Mouse (Mus musculus) MEL (cell line): ENCODE results near the gene Rnf114. TPM values are rescaled to one million over a fixed set of nuclear protein-coding genes. Genes with fewer than 3 reads are reported as not detected.
A peak's percentile ranks its signal among the peaks of the same experiment; 100 is the strongest.

Experiments used
- DNase-seq: peaks from one replicate; pipeline ENCODE4 v3.0.0; 2011; ENCODE audit warnings: low read depth, low spot score
- H3K27ac ChIP-seq: 2 replicates; pipeline ENCODE4 v1.5.1; 2012; ENCODE audit warnings: low read depth, mild to moderate bottlenecking, control low read depth, low read length, moderate library complexity; ENCODE audit not compliant: control insufficient read depth
- H3K27me3 ChIP-seq, 2 experiments: fragments of 150-350 bp in 1 of 2; sonication (generic) in 1 of 2; 2 replicates each; pipeline ENCODE4 v1.6.1; 2012; ENCODE audit warnings: low read length in 2 of 2, mild to moderate bottlenecking in 2 of 2, improper control_type of control experiment in 1 of 2, moderate library complexity in 1 of 2; ENCODE audit not compliant: insufficient read depth in 2 of 2, control insufficient read depth in 1 of 2
- H3K36me3 ChIP-seq, 2 experiments: 2 replicates each; pipeline ENCODE4 v1.6.1; 2012 to 2014; ENCODE audit warnings: low read length in 2 of 2, improper control_type of control experiment in 1 of 2, inconsistent platforms in 1 of 2, mild to moderate bottlenecking in 1 of 2; ENCODE audit not compliant: insufficient read depth in 2 of 2, control insufficient read depth in 1 of 2
- H3K4me1 ChIP-seq, 2 experiments: fragments of 150-350 bp in 1 of 2; sonication (generic) in 1 of 2; 2 replicates each; pipeline ENCODE4 v1.6.1; 2012; ENCODE audit warnings: low read length in 2 of 2, improper control_type of control experiment in 1 of 2, mild to moderate bottlenecking in 1 of 2; ENCODE audit not compliant: insufficient read depth in 2 of 2, control insufficient read depth in 1 of 2
- H3K4me3 ChIP-seq, 2 experiments: fragments of 150-350 bp in 1 of 2; sonication (generic) in 1 of 2; 2 replicates each; pipeline ENCODE4 v1.5.1; 2012; ENCODE audit warnings: low read depth in 2 of 2, low read length in 2 of 2, mild to moderate bottlenecking in 2 of 2, moderate library complexity in 2 of 2, control low read depth in 1 of 2, improper control_type of control experiment in 1 of 2; ENCODE audit not compliant: control insufficient read depth in 1 of 2, insufficient read depth in 1 of 2
- H3K79me2 ChIP-seq: 2 replicates; pipeline ENCODE4 v1.6.1; 2012; ENCODE audit warnings: mild to moderate bottlenecking, low read length, moderate library complexity; ENCODE audit not compliant: control insufficient read depth, poor library complexity, insufficient read depth
- H3K9ac ChIP-seq: 2 replicates; pipeline ENCODE4 v1.6.1; 2012; ENCODE audit warnings: low read depth, mild to moderate bottlenecking, control low read depth, low read length, moderate library complexity; ENCODE audit not compliant: control insufficient read depth, poor library complexity, severe bottlenecking
- H3K9me3 ChIP-seq: fragments of 150-350 bp; sonication (generic); replicated peaks from 2 replicates; pipeline ENCODE4 v1.6.1; 2012; ENCODE audit warnings: mild to moderate bottlenecking, low read length, improper control_type of control experiment, moderate library complexity; ENCODE audit not compliant: insufficient read depth
- E2F4 ChIP-seq: IDR thresholded peaks from 2 replicates; pipeline ENCODE4 v1.6.1; 2011; ENCODE audit warnings: low read depth, low read length, improper control_type of control experiment, borderline replicate concordance
- ELF1 ChIP-seq: IDR thresholded peaks from 2 replicates; pipeline ENCODE4 v1.6.1; 2014; ENCODE audit warnings: low read depth, mild to moderate bottlenecking, inconsistent platforms, low read length, improper control_type of control experiment, moderate library complexity
- EP300 ChIP-seq, 2 experiments: IDR thresholded peaks; 2 replicates each; pipeline ENCODE4 v1.6.1; 2011; ENCODE audit warnings: improper control_type of control experiment in 2 of 2, low read length in 2 of 2, low read depth in 1 of 2, mild to moderate bottlenecking in 1 of 2
- ETS1 ChIP-seq: IDR thresholded peaks from 2 replicates; pipeline ENCODE4 v1.6.1; 2012; ENCODE audit warnings: low read depth, mild to moderate bottlenecking, inconsistent platforms, low read length, improper control_type of control experiment, moderate library complexity
- KAT2A ChIP-seq: conservative IDR thresholded peaks from 2 replicates; pipeline ENCODE4 v1.6.1; 2012; ENCODE audit warnings: low read depth, low read length, improper control_type of control experiment, inconsistent platforms
- MYB ChIP-seq: IDR thresholded peaks from 2 replicates; pipeline ENCODE4 v1.6.1; 2011; ENCODE audit warnings: mild to moderate bottlenecking, low read depth, low read length, improper control_type of control experiment
- NRF1 ChIP-seq: IDR thresholded peaks from 2 replicates; pipeline ENCODE4 v1.6.1; 2014; ENCODE audit warnings: low read depth, mild to moderate bottlenecking, inconsistent platforms, low read length, improper control_type of control experiment, moderate library complexity; ENCODE audit not compliant: poor library complexity, insufficient read depth, severe bottlenecking
- POLR2A ChIP-seq, 2 experiments: IDR thresholded peaks; 2 replicates each; pipeline ENCODE4 v1.6.1; 2011 to 2012; ENCODE audit warnings: low read length in 2 of 2, mild to moderate bottlenecking in 2 of 2, control low read depth in 1 of 2, improper control_type of control experiment in 1 of 2, low read depth in 1 of 2, moderate library complexity in 1 of 2; ENCODE audit not compliant: control insufficient read depth in 1 of 2, insufficient read depth in 1 of 2, poor library complexity in 1 of 2
- POLR2AphosphoS2 ChIP-seq: IDR thresholded peaks from 2 replicates; pipeline ENCODE4 v1.6.1; 2011; ENCODE audit warnings: low read length, improper control_type of control experiment
- POLR2AphosphoS5 ChIP-seq: IDR thresholded peaks from 2 replicates; pipeline ENCODE4 v1.6.1; 2012; ENCODE audit warnings: low read depth, borderline replicate concordance, mild to moderate bottlenecking, inconsistent platforms, low read length, moderate library complexity, mixed read lengths
- RAD21 ChIP-seq: IDR thresholded peaks from 2 replicates; pipeline ENCODE4 v1.6.1; 2011; ENCODE audit warnings: mild to moderate bottlenecking, low read depth, low read length, improper control_type of control experiment
- RCOR1 ChIP-seq: IDR thresholded peaks from 2 replicates; pipeline ENCODE4 v1.6.1; 2012; ENCODE audit warnings: low read depth, mild to moderate bottlenecking, inconsistent platforms, low read length, improper control_type of control experiment
- TAL1 ChIP-seq: IDR thresholded peaks from 2 replicates; pipeline ENCODE4 v1.6.1; 2012; ENCODE audit warnings: mild to moderate bottlenecking, inconsistent platforms, low read length, moderate library complexity, mixed read lengths
- TBP ChIP-seq: IDR thresholded peaks from 2 replicates; pipeline ENCODE4 v1.8.0; 2011; ENCODE audit warnings: low read depth, low read length, improper control_type of control experiment
- UBTF ChIP-seq: IDR thresholded peaks from 2 replicates; pipeline ENCODE4 v1.6.1; 2012; ENCODE audit warnings: low read depth, mild to moderate bottlenecking, inconsistent platforms, low read length, improper control_type of control experiment, moderate library complexity, borderline replicate concordance; ENCODE audit not compliant: insufficient read depth
- USF1 ChIP-seq: IDR thresholded peaks from 2 replicates; pipeline ENCODE4 v1.6.1; 2014; ENCODE audit warnings: low read depth, mild to moderate bottlenecking, inconsistent platforms, low read length, improper control_type of control experiment, moderate library complexity
- ZKSCAN1 ChIP-seq: IDR thresholded peaks from 2 replicates; pipeline ENCODE4 v1.6.1; 2012; ENCODE audit warnings: low read depth, mild to moderate bottlenecking, inconsistent platforms, low read length, improper control_type of control experiment, moderate library complexity
- polyA plus RNA-seq, 2 experiments: library from polyadenylated mRNA; stranded (reverse) in 1 of 2; unstranded in 1 of 2; fragments of >175 nt in 1 of 2; fragments of >200 nt in 1 of 2; gene quantifications; 2 replicates each; pipeline versions ENCODE4 v1.2.1 to v1.2.4; 2012; ENCODE audit warnings: low replicate concordance in 2 of 2, low read depth in 1 of 2; ENCODE audit not compliant: insufficient read length in 2 of 2, insufficient read depth in 1 of 2, missing spikeins in 1 of 2
- total RNA-seq: library from RNA; depleted of rRNA; stranded (reverse); fragments of 300-350 nt; gene quantifications from 2 replicates; pipeline ENCODE4 v1.2.3, GENCODE M21; 2012

Rnf114 gene
- total and polyA plus RNA-seq, 3 experiments = 44.0 to 49.2 TPM; not detected in 1

DNA sequence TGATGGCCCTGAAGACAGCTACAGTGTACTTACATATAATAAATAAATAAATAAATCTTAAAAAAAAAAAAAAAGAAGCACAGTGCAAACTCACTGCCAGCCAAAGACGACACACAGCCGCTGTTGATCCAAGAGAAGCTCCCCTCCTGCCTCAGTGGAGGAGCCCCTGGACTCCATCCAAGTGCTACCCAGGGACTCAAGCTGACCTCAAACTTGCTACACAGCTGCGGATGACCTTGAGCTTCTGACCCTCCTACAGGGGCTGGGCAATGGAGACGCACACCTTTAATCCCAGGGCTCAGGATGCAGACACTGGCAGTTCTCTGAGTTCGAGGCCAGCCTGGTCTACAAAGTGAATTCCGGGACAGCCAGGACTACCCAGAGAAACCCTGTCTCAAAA, 4.5 kb upstream of the Rnf114 start:
- peaks cover 1 to 6% of the 10 kb centered on the region in 2 experiments; a peak in 3 of 4 replicates for H3K36me3 ChIP-seq
- H3K4me1 ChIP-seq = peaks cover 5 to 7% of the 10 kb centered on the region in 2 experiments; a peak in 2 of 4 replicates

DNA sequence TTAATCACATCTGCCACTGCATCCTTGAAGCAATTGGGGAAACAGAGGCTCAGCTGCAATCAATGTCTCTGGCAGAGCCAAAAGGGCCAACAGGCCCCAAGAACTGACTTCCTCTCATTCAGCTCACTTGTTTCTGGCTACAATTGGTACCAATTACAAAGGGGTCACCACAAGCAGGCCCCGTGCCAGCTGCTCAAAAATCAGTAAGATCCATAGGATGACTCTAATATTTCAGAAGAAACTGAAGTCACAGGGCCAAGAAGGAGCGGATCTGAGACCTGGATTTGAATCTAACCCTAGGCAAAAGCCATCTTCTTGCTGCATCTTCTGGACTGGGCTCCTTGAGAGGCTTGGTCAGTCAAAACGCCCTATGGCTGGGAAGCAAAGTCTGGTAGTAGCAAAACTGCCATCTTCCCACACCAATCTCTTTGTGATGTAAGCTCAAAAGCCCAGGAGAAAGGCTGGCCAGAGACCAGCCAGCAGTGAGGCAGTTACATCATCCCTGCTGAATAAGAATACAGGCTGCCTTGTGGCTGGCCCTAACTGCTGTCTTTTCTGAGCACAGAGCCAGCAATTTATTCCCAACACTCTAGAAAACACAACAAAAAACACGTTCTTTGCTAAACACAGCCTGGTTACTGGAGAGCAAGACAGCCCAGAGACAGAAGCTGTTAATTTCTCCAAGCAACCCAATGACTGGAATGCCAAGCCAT, 1.5 kb upstream of the Rnf114 start:
- no peak overlapping the region for H3K27ac ChIP-seq

More for the DNA sequence above, 4.5 kb upstream of the Rnf114 start:
- no peak for DNase-seq
- TF ChIP-seq ZKSCAN1 = no peak
- no peak for TF ChIP-seq NRF1
- TF ChIP-seq KAT2A = no peak
- TF ChIP-seq POLR2A (IDR thresholded peaks at IDR 0.05; ENCODE audit: control insufficient read depth in 1 of 2, insufficient read depth in 1 of 2, low read depth in 1 of 2, low read length in 2 of 2, poor library complexity in 1 of 2) = no peak
- TF ChIP-seq RAD21 = no peak
- TF ChIP-seq EP300 (IDR thresholded peaks at IDR 0.05; ENCODE audit: low read depth in 1 of 2, low read length in 2 of 2) = no peak
- TF ChIP-seq RCOR1 = no peak
- TF ChIP-seq TBP = no peak
- no peak for TF ChIP-seq E2F4
- TF ChIP-seq USF1 = no peak
- no peak for TF ChIP-seq POLR2AphosphoS5
- no peak for TF ChIP-seq ELF1
- TF ChIP-seq UBTF = no peak
- no peak for TF ChIP-seq MYB
- TF ChIP-seq POLR2AphosphoS2 = no peak
- TF ChIP-seq, all 39 proteins: peak for 0
- H3K27ac ChIP-seq = no peak overlapping the region
- H3K4me3 ChIP-seq = no peak overlapping the region
- H3K9ac ChIP-seq = no peak overlapping the region
- peaks cover 60% of the 10 kb centered on the region for H3K79me2 ChIP-seq
- H3K27me3 ChIP-seq = no peaks in the 10 kb centered on the region
- no peaks in the 10 kb centered on the region for H3K9me3 ChIP-seq

More for the DNA sequence above, 1.5 kb upstream of the Rnf114 start:
- H3K9me3 ChIP-seq = no peaks in the 10 kb centered on the region
- DNase-seq = no peak
- H3K4me3 ChIP-seq = peak overlapping the region; percentile 67 to 83; a peak in 3 of 4 replicates
- peaks cover 1 to 9% of the 10 kb centered on the region in 2 experiments; a peak in 2 of 4 replicates for H3K36me3 ChIP-seq
- no peaks in the 10 kb centered on the region for H3K27me3 ChIP-seq
- peaks cover 51% of the 10 kb centered on the region for H3K79me2 ChIP-seq
- TF ChIP-seq ETS1 (no peak), NRF1 (no peak), TAL1 (no peak)
- peaks cover 5 to 7% of the 10 kb centered on the region in 2 experiments; a peak in 2 of 4 replicates for H3K4me1 ChIP-seq
- H3K9ac ChIP-seq = peak overlapping the region; percentile 76
